Mouse (Mus musculus): Measurements from ENCODE around the gene Sema4a.

DNA sequence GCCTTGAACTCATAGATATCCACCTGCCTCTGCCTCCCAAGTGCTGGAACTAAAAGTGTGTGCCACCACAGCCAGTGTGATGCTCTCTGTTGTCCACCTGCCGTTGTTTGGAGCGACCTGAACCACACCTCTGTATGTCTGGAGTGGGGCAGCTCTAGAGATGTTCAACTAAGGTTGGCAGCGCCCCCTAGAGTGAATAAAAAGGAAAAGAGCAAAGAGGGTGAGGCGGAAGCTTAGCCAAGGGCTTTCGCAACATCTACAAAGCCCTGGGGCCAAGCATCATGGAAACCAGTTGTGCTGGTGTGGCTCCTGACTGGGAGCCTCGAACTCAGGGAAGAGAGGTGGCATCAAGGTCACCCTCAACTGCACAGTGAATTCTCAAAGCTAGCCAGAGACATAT lies 15.4 kb upstream of the Sema4a start:
- TF ChIP-seq CTCF (IDR thresholded peaks at IDR 0.05; ENCODE audit: low read depth), result peak; percentile 52
- TF ChIP-seq EP300 (optimal IDR thresholded peaks at IDR 0.05), result no peak
